Mouse (Mus musculus) CD4-positive naive resting alpha-beta T cell, adult 57 days (primary cell): Measurements from ENCODE around the gene Capn10. TPM values are rescaled to one million over a fixed set of nuclear protein-coding genes. Genes with fewer than 3 reads are reported as not detected.

Experiments used
- total RNA-seq: library from RNA; stranded (reverse); gene quantifications from one replicate; pipeline ENCODE4 v1.2.4, GENCODE M21; 2023

Gene Capn10
- total RNA-seq = 26.0 TPM

GRCm38 (mm10) chr1:92934182-92934827, at the start of gene Capn10:
Capn10 (plus strand) TSS chr1:92934376.

GRCm38 (mm10) chr1:92902786-92903185, 31.4 kb upstream of the Capn10 start, which contains the start of gene Ankmy1:
Ankmy1 (minus strand) TSS chr1:92902906.

DNA sequence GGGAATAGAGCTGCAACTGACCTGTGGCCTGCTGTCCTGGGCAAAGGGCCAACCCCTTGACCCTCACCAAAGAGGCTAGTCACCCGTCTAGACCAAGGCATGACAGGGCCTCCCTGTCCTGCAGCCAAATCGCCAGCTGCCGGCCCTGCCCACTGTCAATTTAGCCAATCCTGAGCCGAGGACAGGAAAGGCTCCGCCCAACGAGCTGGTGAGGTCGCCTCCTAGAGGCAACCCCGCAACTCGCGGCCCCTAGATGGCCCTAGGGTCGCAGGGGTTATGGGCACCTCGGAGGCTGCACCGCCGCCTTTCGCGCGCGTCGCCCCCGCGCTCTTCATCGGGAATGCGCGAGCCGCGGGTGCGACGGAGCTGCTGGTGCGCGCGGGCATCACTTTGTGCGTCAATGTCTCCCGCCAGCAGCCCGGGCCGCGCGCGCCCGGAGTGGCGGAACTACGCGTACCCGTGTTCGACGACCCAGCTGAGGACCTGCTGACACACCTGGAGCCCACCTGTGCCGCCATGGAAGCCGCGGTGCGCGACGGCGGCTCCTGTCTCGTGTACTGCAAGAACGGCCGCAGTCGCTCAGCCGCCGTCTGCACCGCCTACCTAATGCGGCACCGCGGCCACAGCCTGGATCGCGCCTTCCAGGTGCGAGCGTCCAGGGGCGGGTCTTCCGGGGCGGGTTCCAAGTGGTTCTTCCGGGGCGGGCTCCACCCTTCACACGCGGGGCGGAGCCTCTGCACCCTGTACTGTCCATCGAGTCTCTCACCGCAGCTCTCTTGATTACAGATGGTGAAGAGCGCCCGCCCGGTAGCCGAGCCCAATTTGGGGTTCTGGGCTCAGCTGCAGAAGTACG, 27.2 kb upstream of the Capn10 start, which contains the start of gene Dusp28:
Gene Dusp28 (plus strand): TSS at position 203 of the 853 bp plus-strand sequence.

DNA sequence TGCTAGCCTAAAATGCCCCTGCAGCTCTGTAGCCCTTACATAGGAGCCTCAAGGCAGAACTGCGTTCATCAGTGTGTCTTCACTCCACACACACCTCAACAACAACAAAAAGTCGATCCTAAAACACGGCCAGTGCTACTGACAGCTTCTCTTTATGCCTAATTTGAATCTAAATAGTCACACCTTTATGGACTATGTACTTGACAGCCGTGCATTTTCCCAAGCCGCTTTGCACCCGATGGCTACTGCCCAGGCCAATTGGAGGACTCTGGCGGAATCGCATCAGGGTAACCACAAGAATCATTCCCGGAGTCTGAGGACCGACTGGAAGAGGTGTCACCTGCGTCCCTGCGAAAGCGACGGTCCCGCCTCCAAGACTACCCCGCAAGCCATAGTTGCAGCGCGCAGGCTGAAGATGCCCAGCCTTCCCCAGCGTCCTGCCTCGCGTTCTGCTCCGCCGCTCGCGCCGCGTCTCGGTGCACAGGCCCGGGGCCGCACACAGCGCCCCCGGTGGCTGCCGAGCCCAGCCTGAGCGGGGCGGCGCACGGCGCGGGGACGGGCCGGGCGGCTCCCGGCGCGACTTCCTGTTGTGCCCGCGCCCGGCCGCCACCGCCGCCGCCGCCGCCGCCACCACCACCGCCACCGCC, 23.8 kb upstream of the Capn10 start, which contains the start of gene Rnpepl1:
Gene Rnpepl1 (plus strand): TSS at position 545 of the 647 bp plus-strand sequence.

GRCm38 (mm10) chr1:92950607-92951006, 16.4 kb downstream of the Capn10 start, which contains the start of gene Gpr35:
Gpr35 (plus strand) TSS chr1:92950865.

Other genes starting within 250 kb of the Capn10 start
- 4.6 TPM for gene Gpc1, start 102.7 kb upstream of the Capn10 start, total RNA-seq
- 1.7 TPM for gene Ankmy1, start 31.5 kb upstream of the Capn10 start, total RNA-seq
- gene Dusp28, start 27.4 kb upstream of the Capn10 start, total RNA-seq = 6.4 TPM
- gene Rnpepl1, start 23.6 kb upstream of the Capn10 start, total RNA-seq = 101 TPM
- gene Gpr35, start 16.5 kb downstream of the Capn10 start, total RNA-seq = 0.92 TPM
- not detected for gene Aqp12, start 72.0 kb downstream of the Capn10 start, total RNA-seq
- not detected for gene Kif1a, start 167.6 kb downstream of the Capn10 start, total RNA-seq
- not detected for gene Agxt, start 200.9 kb downstream of the Capn10 start, total RNA-seq
- gene 2310007B03Rik, start 226.6 kb downstream of the Capn10 start, total RNA-seq = not detected
- not detected for gene Crocc2, start 234.3 kb downstream of the Capn10 start, total RNA-seq